Mouse (Mus musculus): ENCODE results near the gene Olfr231. TPM values are rescaled to one million over a fixed set of nuclear protein-coding genes. Genes with fewer than 3 reads are reported as not detected.

Gene Olfr231
- polyA plus RNA-seq (2011; ENCODE audit: insufficient read length, low read depth, missing spikeins) = not detected in 2 replicates

DNA sequence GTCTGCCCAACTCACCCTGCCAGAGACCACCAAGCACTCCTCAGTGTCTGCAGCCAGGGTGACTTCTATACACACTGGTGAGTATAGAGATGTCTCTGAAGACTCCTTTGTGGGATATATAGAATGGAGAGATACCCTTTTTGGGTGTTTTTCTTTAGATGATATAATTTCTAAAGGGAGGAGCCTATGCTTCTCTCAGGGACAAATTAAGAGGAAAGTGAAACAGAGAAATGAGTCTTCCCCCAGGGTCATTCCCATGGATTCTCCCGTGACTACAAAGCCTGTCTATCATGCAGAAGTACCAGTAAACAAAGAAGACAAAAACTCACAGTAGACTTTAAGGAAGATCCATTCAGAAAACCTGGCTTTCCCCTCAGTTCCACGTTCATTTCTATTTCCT lies at the start of gene Olfr231:
Gene Olfr231 (minus strand): TSS at position 101 of the 400 bp plus-strand sequence.
- H3K4me1 ChIP-seq (ENCODE audit: control insufficient read depth, insufficient read depth, low read length) = no peaks in the 10 kb centered on the region
- no peak within 1 kb of the TSS for H3K4me3 ChIP-seq (ENCODE audit: insufficient read depth, low read length)
- no peak within 1 kb of the TSS for H3K27ac ChIP-seq (ENCODE audit: insufficient read depth, low read length)
- no peak for TF ChIP-seq POLR2A (IDR thresholded peaks at IDR 0.05; ENCODE audit: low read depth, low read length)
- TF ChIP-seq CTCF (IDR thresholded peaks at IDR 0.05; ENCODE audit: borderline replicate concordance, insufficient read depth, low read length) = no peak

DNA sequence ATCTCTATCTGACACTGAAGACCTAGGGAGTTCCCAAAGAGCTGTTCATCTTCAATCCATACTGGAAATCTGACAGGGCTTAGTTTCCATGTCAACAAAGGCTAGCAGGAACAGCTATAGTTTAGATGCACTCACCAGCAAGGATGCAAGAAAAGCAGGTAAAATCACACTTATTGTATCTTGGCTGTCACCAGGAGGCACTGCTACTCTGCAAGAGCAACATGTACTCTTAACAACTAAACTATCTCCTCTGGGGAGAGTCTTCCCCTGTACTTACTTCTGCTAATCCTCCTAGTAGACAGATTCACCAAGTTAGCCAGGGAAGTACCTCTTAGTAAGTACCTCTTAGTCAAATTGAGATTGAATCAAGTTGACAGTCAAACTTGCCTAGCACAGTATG lies 48.1 kb upstream of the Olfr231 start:
- no peak overlapping the region for H3K4me3 ChIP-seq (ENCODE audit: insufficient read depth, low read length)
- H3K4me1 ChIP-seq (ENCODE audit: control insufficient read depth, insufficient read depth, low read length) = peaks cover 3% of the 10 kb centered on the region; the same call in 1 of the 2 replicates
- no peak overlapping the region for H3K27ac ChIP-seq (ENCODE audit: insufficient read depth, low read length)
- no peak for TF ChIP-seq POLR2A (IDR thresholded peaks at IDR 0.05; ENCODE audit: low read depth, low read length)
- TF ChIP-seq CTCF (IDR thresholded peaks at IDR 0.05; ENCODE audit: borderline replicate concordance, insufficient read depth, low read length) = no peak

DNA sequence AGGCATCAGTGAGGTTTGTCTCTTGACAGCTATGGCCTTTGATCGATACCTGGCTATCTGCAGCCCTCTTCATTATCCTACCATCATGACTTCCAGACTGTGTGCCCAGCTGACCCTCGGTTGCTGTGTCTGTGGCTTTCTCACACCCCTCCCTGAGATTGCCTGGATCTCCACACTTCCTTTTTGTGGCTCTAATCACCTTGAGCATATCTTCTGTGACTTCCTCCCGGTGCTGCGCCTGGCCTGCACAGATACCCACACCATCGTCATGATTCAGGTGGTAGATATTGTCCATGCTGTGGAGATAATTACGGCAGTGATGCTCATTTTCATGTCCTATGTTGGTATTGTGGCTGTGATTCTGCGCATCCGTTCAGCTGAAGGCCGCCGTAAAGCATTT lies 38.1 kb upstream of the Olfr231 start:
- Histone ChIP-seq H3K4me3 (ENCODE audit: insufficient read depth, low read length) (no peak overlapping the region), H3K27ac (ENCODE audit: insufficient read depth, low read length) (no peak overlapping the region)
- TF ChIP-seq CTCF (IDR thresholded peaks at IDR 0.05; ENCODE audit: borderline replicate concordance, insufficient read depth, low read length) = no peak
- TF ChIP-seq POLR2A (IDR thresholded peaks at IDR 0.05; ENCODE audit: low read depth, low read length) = no peak

DNA sequence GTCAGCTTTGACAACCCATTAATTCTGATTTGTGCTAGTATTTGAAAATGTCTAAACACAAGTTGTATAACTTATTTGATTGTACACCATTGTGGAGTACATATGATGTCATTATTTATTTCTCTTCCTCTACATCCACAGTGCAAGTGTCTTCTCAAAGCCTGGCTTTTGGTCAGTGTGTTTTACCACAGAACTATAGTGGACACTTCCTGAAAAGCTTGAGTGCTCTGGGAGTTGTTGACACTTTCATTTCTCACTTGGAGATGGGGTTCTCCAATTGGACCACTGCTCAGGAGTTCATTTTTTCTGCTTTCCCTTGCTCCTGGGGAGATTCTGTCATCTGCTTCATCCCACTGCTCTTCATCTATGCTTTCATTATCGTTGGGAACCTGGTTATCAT lies 37.5 kb upstream of the Olfr231 start:
- Histone ChIP-seq H3K27ac (ENCODE audit: insufficient read depth, low read length) (no peak overlapping the region), H3K4me3 (ENCODE audit: insufficient read depth, low read length) (no peak overlapping the region), H3K4me1 (ENCODE audit: control insufficient read depth, insufficient read depth, low read length) (no peaks in the 10 kb centered on the region)
- TF ChIP-seq POLR2A (IDR thresholded peaks at IDR 0.05; ENCODE audit: low read depth, low read length) = no peak
- TF ChIP-seq CTCF (IDR thresholded peaks at IDR 0.05; ENCODE audit: borderline replicate concordance, insufficient read depth, low read length) = no peak

More for the DNA sequence above, 38.1 kb upstream of the Olfr231 start:
- no peaks in the 10 kb centered on the region for H3K4me1 ChIP-seq (ENCODE audit: control insufficient read depth, insufficient read depth, low read length)

DNA sequence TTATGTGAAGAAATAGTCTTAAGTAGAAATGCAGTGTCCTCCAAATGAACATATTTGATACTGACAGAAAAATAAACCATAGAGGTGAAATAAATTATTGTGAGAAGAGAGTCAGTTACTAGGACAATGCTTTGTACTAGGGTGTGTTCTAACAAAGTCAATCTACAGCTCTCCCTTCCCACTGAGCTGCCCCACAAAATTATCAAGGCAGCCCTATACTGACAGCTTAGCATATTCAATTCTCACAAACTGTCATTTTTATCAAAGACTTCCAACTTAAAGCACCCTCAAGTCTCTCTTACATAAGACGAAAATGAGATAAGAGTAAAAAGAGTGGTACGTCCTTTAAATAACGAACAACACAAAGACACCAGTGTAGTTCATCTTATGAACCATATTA lies 36.7 kb upstream of the Olfr231 start:
- Histone ChIP-seq H3K4me1 (ENCODE audit: control insufficient read depth, insufficient read depth, low read length) (no peaks in the 10 kb centered on the region), H3K4me3 (ENCODE audit: insufficient read depth, low read length) (no peak overlapping the region), H3K27ac (ENCODE audit: insufficient read depth, low read length) (no peak overlapping the region)
- TF ChIP-seq CTCF (IDR thresholded peaks at IDR 0.05; ENCODE audit: borderline replicate concordance, insufficient read depth, low read length) (no peak), POLR2A (IDR thresholded peaks at IDR 0.05; ENCODE audit: low read depth, low read length) (no peak)

DNA sequence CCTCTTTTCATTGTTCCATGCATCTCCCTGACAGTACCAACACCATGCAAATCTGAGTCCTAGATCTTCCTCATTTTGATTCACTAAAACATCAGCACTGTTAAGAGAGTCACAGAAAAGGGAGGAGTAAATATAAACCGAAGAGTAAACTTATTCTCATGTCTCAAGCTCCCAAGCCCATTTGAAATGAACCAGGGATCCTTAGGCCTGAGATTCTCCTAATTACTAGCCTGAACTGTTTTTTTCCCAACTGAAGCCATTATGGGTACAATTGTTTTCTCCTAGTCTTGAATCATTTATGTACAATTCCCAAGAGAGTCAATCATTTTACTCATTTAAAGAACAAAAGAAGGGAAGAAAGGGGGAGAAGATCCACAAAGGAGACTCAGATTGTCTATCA lies 34.4 kb upstream of the Olfr231 start, which contains the start of gene Olfr420:
Gene Olfr420 (plus strand): TSS at position 301 of the 400 bp plus-strand sequence.
- TF ChIP-seq POLR2A (IDR thresholded peaks at IDR 0.05; ENCODE audit: low read depth, low read length) (no peak), CTCF (IDR thresholded peaks at IDR 0.05; ENCODE audit: borderline replicate concordance, insufficient read depth, low read length) (no peak)
- Histone ChIP-seq H3K4me1 (ENCODE audit: control insufficient read depth, insufficient read depth, low read length) (no peaks in the 10 kb centered on the region), H3K4me3 (ENCODE audit: insufficient read depth, low read length) (no peak within 1 kb of the TSS), H3K27ac (ENCODE audit: insufficient read depth, low read length) (no peak within 1 kb of the TSS)

DNA sequence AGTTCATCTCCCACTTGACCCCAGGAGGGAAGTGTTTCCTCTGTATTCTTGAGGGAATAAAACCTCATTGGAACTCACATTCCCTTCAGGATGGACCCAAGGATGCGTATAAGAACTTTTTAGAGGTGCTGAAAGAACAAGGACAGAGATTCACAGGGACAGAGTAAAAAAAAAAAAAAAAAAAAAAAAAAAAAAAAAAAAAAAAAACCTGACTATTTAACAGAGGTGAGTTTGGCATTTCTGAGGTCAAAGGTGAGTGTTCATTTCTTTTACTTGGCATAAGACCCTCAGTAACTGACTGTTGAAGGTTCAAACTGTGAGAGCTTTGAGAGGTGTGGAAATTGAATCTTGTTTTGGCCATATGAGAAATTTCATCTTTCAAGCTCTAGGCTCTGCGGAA lies 28.3 kb upstream of the Olfr231 start:
- no peak overlapping the region for H3K4me3 ChIP-seq (ENCODE audit: insufficient read depth, low read length)
- H3K27ac ChIP-seq (ENCODE audit: insufficient read depth, low read length) = no peak overlapping the region
- TF ChIP-seq POLR2A (IDR thresholded peaks at IDR 0.05; ENCODE audit: low read depth, low read length) (no peak), CTCF (IDR thresholded peaks at IDR 0.05; ENCODE audit: borderline replicate concordance, insufficient read depth, low read length) (no peak)
- H3K4me1 ChIP-seq (ENCODE audit: control insufficient read depth, insufficient read depth, low read length) = no peaks in the 10 kb centered on the region

DNA sequence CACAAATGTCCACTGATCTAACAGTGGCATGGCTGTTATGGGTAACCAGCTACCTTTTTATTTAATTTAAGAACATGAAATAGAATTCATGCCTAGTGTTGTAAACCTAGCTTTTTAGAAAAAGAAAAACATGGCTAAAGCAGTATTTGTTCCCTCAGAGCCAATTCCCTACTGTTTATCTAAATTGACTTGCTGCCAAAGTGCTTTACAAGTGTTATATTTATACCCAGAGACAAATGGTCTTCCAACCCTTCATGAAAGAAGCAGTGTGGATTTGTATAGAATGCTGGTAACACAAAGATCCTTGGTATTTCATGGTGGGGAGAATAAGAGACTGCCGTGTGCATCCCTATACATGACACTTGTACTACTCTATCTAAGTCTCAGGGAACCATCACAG lies 25.7 kb upstream of the Olfr231 start:
- Histone ChIP-seq H3K4me3 (ENCODE audit: insufficient read depth, low read length) (no peak overlapping the region), H3K27ac (ENCODE audit: insufficient read depth, low read length) (no peak overlapping the region), H3K4me1 (ENCODE audit: control insufficient read depth, insufficient read depth, low read length) (no peaks in the 10 kb centered on the region)
- TF ChIP-seq CTCF (IDR thresholded peaks at IDR 0.05; ENCODE audit: borderline replicate concordance, insufficient read depth, low read length) (no peak), POLR2A (IDR thresholded peaks at IDR 0.05; ENCODE audit: low read depth, low read length) (no peak)

DNA sequence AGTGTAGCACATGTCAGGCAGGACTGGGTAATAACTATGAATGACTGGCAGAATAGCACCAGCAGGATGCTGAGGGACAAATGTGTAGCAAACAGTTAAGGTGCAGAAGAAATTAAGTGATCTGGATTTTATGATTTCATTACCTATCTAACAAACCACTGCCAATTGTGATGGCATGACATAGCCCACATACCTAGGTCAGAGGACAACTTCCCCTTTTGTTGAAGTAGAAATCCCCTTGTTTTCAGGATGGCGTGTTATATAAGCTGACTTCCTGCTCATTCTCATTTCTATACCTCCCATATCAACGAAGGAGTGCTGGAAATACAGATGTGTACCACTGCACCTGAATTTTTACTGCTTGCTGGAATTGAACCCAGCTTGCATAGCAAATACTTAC lies 20.4 kb upstream of the Olfr231 start:
- TF ChIP-seq POLR2A (IDR thresholded peaks at IDR 0.05; ENCODE audit: low read depth, low read length) (no peak), CTCF (IDR thresholded peaks at IDR 0.05; ENCODE audit: borderline replicate concordance, insufficient read depth, low read length) (no peak)
- H3K4me3 ChIP-seq (ENCODE audit: insufficient read depth, low read length) = no peak overlapping the region
- H3K27ac ChIP-seq (ENCODE audit: insufficient read depth, low read length) = no peak overlapping the region
- H3K4me1 ChIP-seq (ENCODE audit: control insufficient read depth, insufficient read depth, low read length) = no peaks in the 10 kb centered on the region

DNA sequence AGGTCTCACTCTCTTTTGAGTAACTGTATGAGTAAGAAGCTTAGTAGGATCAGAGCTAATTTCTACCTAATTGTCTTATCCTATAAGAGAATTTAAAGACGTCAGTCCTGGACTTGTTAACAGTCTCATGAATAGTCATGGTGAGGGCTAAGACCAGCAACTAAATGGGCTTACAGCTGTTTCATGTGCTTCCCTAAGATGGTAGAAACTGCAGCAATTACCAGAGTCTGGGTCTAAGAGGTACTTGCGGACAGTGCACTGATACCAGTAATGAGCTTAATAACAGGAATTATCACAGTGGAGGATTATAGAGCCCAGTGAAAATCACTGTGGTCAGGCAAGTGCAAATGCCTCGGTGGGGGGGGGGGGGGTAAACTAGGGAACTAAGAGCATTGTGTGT lies 11.0 kb upstream of the Olfr231 start:
- TF ChIP-seq CTCF (IDR thresholded peaks at IDR 0.05; ENCODE audit: borderline replicate concordance, insufficient read depth, low read length) (no peak), POLR2A (IDR thresholded peaks at IDR 0.05; ENCODE audit: low read depth, low read length) (no peak)
- Histone ChIP-seq H3K4me3 (ENCODE audit: insufficient read depth, low read length) (no peak overlapping the region), H3K4me1 (ENCODE audit: control insufficient read depth, insufficient read depth, low read length) (no peaks in the 10 kb centered on the region), H3K27ac (ENCODE audit: insufficient read depth, low read length) (no peak overlapping the region)

DNA sequence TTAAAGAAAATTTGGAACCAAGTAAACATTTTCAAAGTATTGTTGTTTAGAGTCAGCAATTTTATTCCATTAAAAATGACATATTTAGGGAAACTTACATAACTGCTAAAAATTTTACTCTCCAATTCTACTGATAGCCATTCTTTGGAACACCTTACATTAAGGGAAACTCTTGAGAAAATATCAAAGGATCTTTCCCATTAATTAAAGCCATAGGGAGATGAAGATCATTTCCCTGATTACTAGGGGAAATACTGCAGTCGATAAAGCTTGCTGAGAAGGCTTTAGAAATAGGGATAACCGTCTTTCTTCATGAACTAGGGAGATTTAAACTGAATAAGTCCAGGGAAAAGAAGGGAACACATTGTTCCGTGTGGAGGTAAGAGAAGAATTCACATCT lies 10.3 kb upstream of the Olfr231 start, which contains the start of gene Olfr424:
Gene Olfr424 (plus strand): TSS at position 301 of the 400 bp plus-strand sequence.
- no peak for TF ChIP-seq CTCF (IDR thresholded peaks at IDR 0.05; ENCODE audit: borderline replicate concordance, insufficient read depth, low read length)
- TF ChIP-seq POLR2A (IDR thresholded peaks at IDR 0.05; ENCODE audit: low read depth, low read length) = no peak
- H3K4me1 ChIP-seq (ENCODE audit: control insufficient read depth, insufficient read depth, low read length) = no peaks in the 10 kb centered on the region

More for the DNA sequence above, 10.3 kb upstream of the Olfr231 start, which contains the start of gene Olfr424:
- H3K4me3 ChIP-seq (ENCODE audit: insufficient read depth, low read length) = no peak within 1 kb of the TSS
- H3K27ac ChIP-seq (ENCODE audit: insufficient read depth, low read length) = no peak within 1 kb of the TSS

All from embryonic fibroblast, embryonic 13.5 days (primary cell).